Mouse (Mus musculus): ENCODE results near the gene Rnf215. TPM values are rescaled to one million over a fixed set of nuclear protein-coding genes. Genes with fewer than 3 reads are reported as not detected.
A peak's percentile ranks its signal among the peaks of the same experiment; 100 is the strongest.

Gene Rnf215
- total RNA-seq, 2 experiments from 2014 or later, result 5.8 to 8.0 TPM

GRCm38 (mm10) chr11:4142352-4142751 is 7.3 kb downstream of the Rnf215 start:
- ATAC-seq (replicated peaks; ENCODE audit: low FRiP score, low TSS enrichment, poor library complexity, severe bottlenecking), result no peak

GRCm38 (mm10) chr11:4143281-4144062 is 8.5 kb downstream of the Rnf215 start:
- ATAC-seq (replicated peaks; ENCODE audit: low FRiP score, low TSS enrichment, poor library complexity, severe bottlenecking), result no peak

- ATAC-seq (replicated peaks; ENCODE audit: low FRiP score, low TSS enrichment, poor library complexity, severe bottlenecking), result no peak
These were observed 11.4 kb downstream of the Rnf215 start for GRCm38 (mm10) chr11:4146381-4146780.

- ATAC-seq (replicated peaks; ENCODE audit: low FRiP score, low TSS enrichment, poor library complexity, severe bottlenecking), result no peak
These were observed 12.1 kb downstream of the Rnf215 start for GRCm38 (mm10) chr11:4147098-4147497.

- ATAC-seq (replicated peaks; ENCODE audit: low FRiP score, low TSS enrichment, poor library complexity, severe bottlenecking), result no peak
These were observed 13.1 kb downstream of the Rnf215 start for GRCm38 (mm10) chr11:4148120-4148519.

- no peak for ATAC-seq (replicated peaks; ENCODE audit: low FRiP score, low TSS enrichment, poor library complexity, severe bottlenecking)
These were observed 13.6 kb downstream of the Rnf215 start for GRCm38 (mm10) chr11:4148536-4149156.

- no peak for ATAC-seq (replicated peaks; ENCODE audit: low FRiP score, low TSS enrichment, poor library complexity, severe bottlenecking)
These were observed 14.9 kb downstream of the Rnf215 start for GRCm38 (mm10) chr11:4149886-4150285.

- ATAC-seq (replicated peaks; ENCODE audit: low FRiP score, low TSS enrichment, poor library complexity, severe bottlenecking), result peak; percentile 60; the same call in 1 of the 2 replicates
These were observed 18.7 kb downstream of the Rnf215 start for GRCm38 (mm10) chr11:4153694-4154093.

GRCm38 (mm10) chr11:4155641-4156040 is 20.6 kb downstream of the Rnf215 start:
- ATAC-seq (replicated peaks; ENCODE audit: low FRiP score, low TSS enrichment, poor library complexity, severe bottlenecking), result peak; percentile 64

GRCm38 (mm10) chr11:4158676-4159075 is 23.7 kb downstream of the Rnf215 start:
- no peak for ATAC-seq (replicated peaks; ENCODE audit: low FRiP score, low TSS enrichment, poor library complexity, severe bottlenecking)

GRCm38 (mm10) chr11:4159808-4160708 is 25.1 kb downstream of the Rnf215 start, which contains the start of the genes Ccdc157 and Sf3a1:
TSS of gene Ccdc157 (minus strand) at chr11:4160293.
TSS of gene Sf3a1 (plus strand) at chr11:4160350.
- ATAC-seq (replicated peaks; ENCODE audit: low FRiP score, low TSS enrichment, poor library complexity, severe bottlenecking), result peak; percentile 93

GRCm38 (mm10) chr11:4160758-4161480 is 25.9 kb downstream of the Rnf215 start:
- peak; percentile 62 for ATAC-seq (replicated peaks; ENCODE audit: low FRiP score, low TSS enrichment, poor library complexity, severe bottlenecking)

GRCm38 (mm10) chr11:4164701-4165100 is 29.7 kb downstream of the Rnf215 start:
- no peak for ATAC-seq (replicated peaks; ENCODE audit: low FRiP score, low TSS enrichment, poor library complexity, severe bottlenecking)

- no peak for ATAC-seq (replicated peaks; ENCODE audit: low FRiP score, low TSS enrichment, poor library complexity, severe bottlenecking)
These were observed 31.6 kb downstream of the Rnf215 start for GRCm38 (mm10) chr11:4166467-4167090.

GRCm38 (mm10) chr11:4174586-4174985 is 39.6 kb downstream of the Rnf215 start:
- no peak for ATAC-seq (replicated peaks; ENCODE audit: low FRiP score, low TSS enrichment, poor library complexity, severe bottlenecking)

- no peak for ATAC-seq (replicated peaks; ENCODE audit: low FRiP score, low TSS enrichment, poor library complexity, severe bottlenecking)
These were observed 42.7 kb downstream of the Rnf215 start for GRCm38 (mm10) chr11:4177716-4178115.

GRCm38 (mm10) chr11:4182061-4182460 is 47.1 kb downstream of the Rnf215 start:
- no peak for ATAC-seq (replicated peaks; ENCODE audit: low FRiP score, low TSS enrichment, poor library complexity, severe bottlenecking)

GRCm38 (mm10) chr11:4183511-4183910 is 48.5 kb downstream of the Rnf215 start:
- ATAC-seq (replicated peaks; ENCODE audit: low FRiP score, low TSS enrichment, poor library complexity, severe bottlenecking), result no peak

Measured in megakaryocyte-erythroid progenitor cell, adult 5-6 weeks (primary cell).